Mouse (Mus musculus) midbrain, postnatal 0 days (tissue): ENCODE results near the gene Crlf1. TPM values are rescaled to one million over a fixed set of nuclear protein-coding genes. Genes with fewer than 3 reads are reported as not detected.

Source experiments
- ATAC-seq: fragments of 200-750 bp; cut with Nextera tagmentation; 2 replicates; pipeline ENCODE4 v1.8.0; 2017; ENCODE audit warnings: moderate number of reproducible peaks, mild to moderate bottlenecking, moderate TSS enrichment, moderate library complexity; ENCODE audit not compliant: low FRiP score
- DNase-seq: peaks from one replicate; pipeline ENCODE4 v3.0.0-alpha.2; 2015; ENCODE audit warnings: low spot score
- H3K27ac ChIP-seq: fragments of 300-500 bp; sonication (generic); 2 replicates; pipeline ENCODE4 v1.5.1; 2014; ENCODE audit warnings: low read depth, mild to moderate bottlenecking, low read length, mixed read lengths
- H3K27me3 ChIP-seq: fragments of 300-500 bp; sonication (generic); 2 replicates; pipeline ENCODE4 v1.6.1; 2014; ENCODE audit warnings: low read length, control low read depth, mixed read lengths; ENCODE audit not compliant: insufficient read depth
- H3K36me3 ChIP-seq: fragments of 300-500 bp; sonication (generic); 2 replicates; pipeline ENCODE4 v1.6.1; 2014; ENCODE audit warnings: low read length, control low read depth, mixed read lengths; ENCODE audit not compliant: insufficient read depth
- H3K4me1 ChIP-seq: fragments of 300-500 bp; sonication (generic); 2 replicates; pipeline ENCODE4 v1.6.1; 2014; ENCODE audit warnings: mild to moderate bottlenecking, control low read depth, antibody characterized with exemption, low read length, mixed read lengths; ENCODE audit not compliant: insufficient read depth
- H3K4me2 ChIP-seq: fragments of 300-500 bp; sonication (generic); 2 replicates; pipeline ENCODE4 v1.6.1; 2014; ENCODE audit warnings: low read depth, mild to moderate bottlenecking, low read length, mixed read lengths; ENCODE audit not compliant: poor library complexity, severe bottlenecking
- H3K4me3 ChIP-seq: fragments of 300-500 bp; sonication (generic); 2 replicates; pipeline ENCODE4 v1.5.1; 2014; ENCODE audit warnings: low read depth, mild to moderate bottlenecking, low read length, moderate library complexity
- H3K9ac ChIP-seq: fragments of 300-500 bp; sonication (generic); replicated peaks from 2 replicates; pipeline ENCODE4 v1.6.1; 2014; ENCODE audit warnings: mild to moderate bottlenecking, low read length, moderate library complexity, mixed read lengths; ENCODE audit not compliant: poor library complexity, severe bottlenecking
- H3K9me3 ChIP-seq: fragments of 300-500 bp; sonication (generic); 2 replicates; pipeline ENCODE4 v1.6.1; 2016; ENCODE audit warnings: low read length, control low read depth
- CTCF ChIP-seq: IDR thresholded peaks from 2 replicates; pipeline ENCODE4 v1.5.1; 2016; ENCODE audit warnings: antibody characterized with exemption, mild to moderate bottlenecking
- WGBS: fragments of 180-500 bp; shearing (Covaris S2); extraction: QIAGEN DNeasy Blood & Tissue Kit; methylation state at CpG from one replicate; pipeline ENCODE4 v1.1.7; 2014; 5-methylcytosine and 5-hydroxymethylcytosine counted together
- polyA plus RNA-seq: library from polyadenylated mRNA; unstranded; fragments of >200 nt; fragmentation: Nextera tagmentation; extraction: Ambion mirVana; gene quantifications from 2 replicates; pipeline ENCODE4 v1.2.1, GENCODE M21; 2015
- total RNA-seq: library from RNA; depleted of rRNA; stranded (reverse); fragments of >200 nt; gene quantifications from 2 replicates; pipeline ENCODE4 v1.2.3, GENCODE M21; 2014

The Crlf1 gene
- total and polyA plus RNA-seq, 2 experiments from 2014 or later: 4.1 to 10.9 TPM

GRCm38 (mm10) chr8:70503062-70503750, 10.2 kb downstream of the Crlf1 start:
- Histone ChIP-seq H3K36me3 (peaks cover 12% of the 10 kb centered on the region; the same call in 1 of the 2 replicates), H3K9me3 (no peaks in the 10 kb centered on the region), H3K4me2 (0 out of 2 replicates have a peak overlapping the region, but pooled peaks have one; percentile 2), H3K27ac (no peak overlapping the region), H3K4me1 (no peaks in the 10 kb centered on the region), H3K4me3 (no peak overlapping the region), H3K27me3 (peaks cover 44% of the 10 kb centered on the region), H3K9ac (no peak overlapping the region)
- TF ChIP-seq CTCF: peak; percentile 73
- DNase-seq (peak; percentile 63), ATAC-seq (no peak)
- WGBS: 18% methylated on average over 46 of the region's 46 CpGs

- ATAC-seq (no peak), DNase-seq (peak; percentile 60)
- Histone ChIP-seq H3K4me3 (no peak overlapping the region), H3K27me3 (peaks cover 33% of the 10 kb centered on the region), H3K4me1 (peaks cover 5% of the 10 kb centered on the region; the same call in 1 of the 2 replicates), H3K9ac (no peak overlapping the region), H3K27ac (peak overlapping the region; percentile 26; the same call in 1 of the 2 replicates), H3K36me3 (peaks cover 15% of the 10 kb centered on the region; the same call in 1 of the 2 replicates), H3K4me2 (no peak overlapping the region), H3K9me3 (no peaks in the 10 kb centered on the region)
- WGBS: 60% methylated on average over 16 of the region's 16 CpGs
- TF ChIP-seq CTCF: no peak
Observed at GRCm38 (mm10) chr8:70504291-70504716, 11.3 kb downstream of the Crlf1 start.

- Histone ChIP-seq H3K9me3 (no peaks in the 10 kb centered on the region), H3K36me3 (peaks cover 15% of the 10 kb centered on the region; the same call in 1 of the 2 replicates), H3K9ac (no peak overlapping the region), H3K4me2 (peak overlapping the region; percentile 74; the same call in 1 of the 2 replicates), H3K4me1 (peaks cover 7% of the 10 kb centered on the region; the same call in 1 of the 2 replicates), H3K4me3 (no peak overlapping the region), H3K27me3 (peaks cover 30% of the 10 kb centered on the region), H3K27ac (0 out of 2 replicates have a peak overlapping the region, but pooled peaks have one; percentile 26)
- ATAC-seq: 0 out of 2 replicates have a peak, but pooled peaks have one; percentile 2
- DNase-seq: peak; percentile 74
- peak; percentile 88 for TF ChIP-seq CTCF
- 75% methylated on average over 3 of the region's 3 CpGs for WGBS
Observed at GRCm38 (mm10) chr8:70504851-70505250, 11.9 kb downstream of the Crlf1 start.

GRCm38 (mm10) chr8:70505698-70506327, 12.9 kb downstream of the Crlf1 start:
- peak overlapping the region; percentile 93 for H3K27ac ChIP-seq
- DNase-seq (peak; percentile 31), ATAC-seq (peak; percentile 25; the same call in 1 of the 2 replicates)
- H3K36me3 ChIP-seq: peaks cover 15% of the 10 kb centered on the region; the same call in 1 of the 2 replicates
- peaks cover 7% of the 10 kb centered on the region; the same call in 1 of the 2 replicates for H3K4me1 ChIP-seq
- H3K9me3 ChIP-seq: no peaks in the 10 kb centered on the region
- peak overlapping the region; percentile 74 for H3K4me2 ChIP-seq
- H3K9ac ChIP-seq: peak overlapping the region; percentile 90
- WGBS: 36% methylated on average over 32 of the region's 32 CpGs
- H3K4me3 ChIP-seq: peak overlapping the region; percentile 70
- TF ChIP-seq CTCF: no peak
- H3K27me3 ChIP-seq: peaks cover 21% of the 10 kb centered on the region

GRCm38 (mm10) chr8:70506328-70507026, 13.5 kb downstream of the Crlf1 start, which contains the start of gene Rex1bd:
Gene Rex1bd, minus strand, starts transcription at chr8:70506752.
- Histone ChIP-seq H3K4me2 (peak within 1 kb of the TSS; percentile 74), H3K4me3 (peak within 1 kb of the TSS; percentile 70), H3K9me3 (no peaks in the 10 kb centered on the region), H3K27me3 (peaks cover 16% of the 10 kb centered on the region), H3K4me1 (peaks cover 7% of the 10 kb centered on the region; the same call in 1 of the 2 replicates), H3K27ac (peak within 1 kb of the TSS; percentile 93), H3K9ac (peak within 1 kb of the TSS; percentile 90), H3K36me3 (peaks cover 15% of the 10 kb centered on the region; the same call in 1 of the 2 replicates)
- 3% methylated on average over 39 of the region's 40 CpGs for WGBS
- DNase-seq (peak; percentile 93), ATAC-seq (peak; percentile 83)
- TF ChIP-seq CTCF: peak; percentile 91
